Mouse (Mus musculus): ENCODE results near the gene Cd24a.

- TF ChIP-seq CTCF (IDR thresholded peaks at IDR 0.05; ENCODE audit: borderline replicate concordance, extremely low read depth, insufficient read depth, insufficient read length): no peak
- TF ChIP-seq POLR2A (IDR thresholded peaks at IDR 0.05; ENCODE audit: borderline replicate concordance, extremely low read depth, insufficient read depth, insufficient read length, poor library complexity, severe bottlenecking): no peak
Observed at GRCm38 (mm10) chr10:43534382-43534781, 43.7 kb upstream of the Cd24a start.
